Mouse (Mus musculus) myocyte (in vitro differentiated cells): ENCODE results near the gene Herc4. TPM values are rescaled to one million over a fixed set of nuclear protein-coding genes. Genes with fewer than 3 reads are reported as not detected.

Source experiments
- H3K27me3 ChIP-seq: one replicate; pipeline ENCODE4 v1.6.1; 2011; ENCODE audit not compliant: control insufficient read depth, insufficient read depth, insufficient read length
- H3K36me3 ChIP-seq: one replicate; pipeline ENCODE4 v1.6.1; 2011; ENCODE audit not compliant: control insufficient read depth, insufficient read depth
- H3K4me2 ChIP-seq: one replicate; pipeline ENCODE4 v1.6.1; 2011; ENCODE audit warnings: low read depth, control low read depth
- H3K4me3 ChIP-seq: one replicate; pipeline ENCODE4 v1.5.1; 2011; ENCODE audit warnings: mild to moderate bottlenecking, control low read depth, moderate library complexity
- H3K79me2 ChIP-seq: one replicate; pipeline ENCODE4 v1.6.1; 2011; ENCODE audit not compliant: control insufficient read depth, insufficient read depth
- H3ac ChIP-seq: one replicate; pipeline ENCODE4 v1.6.1; 2011; ENCODE audit not compliant: control insufficient read depth, insufficient read length
- CEBPB ChIP-seq: IDR thresholded peaks from 2 replicates; pipeline ENCODE4 v1.6.1; 2011; ENCODE audit warnings: mild to moderate bottlenecking, moderate library complexity; ENCODE audit not compliant: poor library complexity, insufficient read depth, severe bottlenecking
- E2F4 ChIP-seq: IDR thresholded peaks from one replicate; pipeline ENCODE4 v1.6.1; 2011; ENCODE audit warnings: mild to moderate bottlenecking, control low read depth, moderate library complexity; ENCODE audit not compliant: insufficient read depth
- MAX ChIP-seq: IDR thresholded peaks from one replicate; pipeline ENCODE4 v1.6.1; 2011; ENCODE audit warnings: low read depth, mild to moderate bottlenecking, control low read depth
- MYOG ChIP-seq, 3 experiments: IDR thresholded peaks; one replicate each; pipeline ENCODE4 v1.6.1; 2011; ENCODE audit warnings: control low read depth in 2 of 3, low read depth in 2 of 3, mild to moderate bottlenecking in 2 of 3; ENCODE audit not compliant: insufficient read length in 2 of 3, control insufficient read depth in 1 of 3, insufficient read depth in 1 of 3
- POLR2A ChIP-seq: IDR thresholded peaks from one replicate; pipeline ENCODE4 v1.6.1; 2011; ENCODE audit warnings: low read depth, mild to moderate bottlenecking, control low read depth, moderate library complexity; ENCODE audit not compliant: insufficient read length
- REST ChIP-seq: IDR thresholded peaks from one replicate; pipeline ENCODE4 v1.6.1; 2011; ENCODE audit warnings: mild to moderate bottlenecking, control low read depth, moderate library complexity; ENCODE audit not compliant: insufficient read depth, insufficient read length
- SRF ChIP-seq: IDR thresholded peaks from one replicate; pipeline ENCODE4 v1.6.1; 2011; ENCODE audit warnings: low read depth; ENCODE audit not compliant: control insufficient read depth, insufficient read length
- TCF12 ChIP-seq: IDR thresholded peaks from one replicate; pipeline ENCODE4 v1.6.1; 2011; ENCODE audit warnings: mild to moderate bottlenecking, control low read depth; ENCODE audit not compliant: poor library complexity, insufficient read depth, severe bottlenecking
- TCF3 ChIP-seq: IDR thresholded peaks from one replicate; pipeline ENCODE4 v1.6.1; 2011; ENCODE audit warnings: low read depth, control low read depth; ENCODE audit not compliant: insufficient read length
- USF1 ChIP-seq: IDR thresholded peaks from one replicate; pipeline ENCODE4 v1.6.1; 2011; ENCODE audit warnings: low read depth, mild to moderate bottlenecking, control low read depth, moderate library complexity
- polyA plus RNA-seq: library from polyadenylated mRNA; unstranded; fragments of >200 nt; fragmentation: generic; extraction: Trizol; gene quantifications from one replicate; pipeline ENCODE4 v1.2.1, GENCODE M21; 2012; ENCODE audit warnings: missing spikeins

The Herc4 gene
- polyA plus RNA-seq, 1 experiment: 13.6 TPM

GRCm38 (mm10) chr10:63365918-63366455 is 122.4 kb downstream of the Herc4 start:
- no peak overlapping the region for H3K4me2 ChIP-seq
- H3K27me3 ChIP-seq: no peaks in the 10 kb centered on the region
- H3K36me3 ChIP-seq: no peaks in the 10 kb centered on the region
- no peak overlapping the region for H3K4me3 ChIP-seq
- TF ChIP-seq USF1 (no peak), TCF3 (no peak), SRF (no peak), REST (no peak), MAX (no peak), E2F4 (no peak), CEBPB (no peak), POLR2A (no peak)
- no peaks in the 10 kb centered on the region for H3K79me2 ChIP-seq
- no peak overlapping the region for H3ac ChIP-seq

GRCm38 (mm10) chr10:63367386-63367785 is 123.8 kb downstream of the Herc4 start:
- Histone ChIP-seq H3K4me2 (no peak overlapping the region), H3K36me3 (no peaks in the 10 kb centered on the region), H3K4me3 (no peak overlapping the region), H3K79me2 (no peaks in the 10 kb centered on the region), H3K27me3 (no peaks in the 10 kb centered on the region), H3ac (no peak overlapping the region)
- TF ChIP-seq REST (no peak), MYOG (IDR thresholded peaks at IDR 0.05; ENCODE audit: control insufficient read depth in 1 of 3, insufficient read depth in 1 of 3, insufficient read length in 2 of 3, low read depth in 2 of 3) (no peak), TCF12 (no peak)

Other genes starting within 250 kb of the Herc4 start
- 18.1 TPM for gene Hnrnph3, start 219.6 kb upstream of the Herc4 start, polyA plus RNA-seq
- 1.0 TPM for gene Pbld2, start 219.5 kb upstream of the Herc4 start, polyA plus RNA-seq
- gene Pbld1, start 183.6 kb upstream of the Herc4 start, polyA plus RNA-seq: 0.31 TPM
- not detected for gene Atoh7, start 144.2 kb upstream of the Herc4 start, polyA plus RNA-seq
- 7.9 TPM for gene Mypn, start 39.9 kb upstream of the Herc4 start, polyA plus RNA-seq
- gene Sirt1, start 137.9 kb downstream of the Herc4 start, polyA plus RNA-seq: 2.4 TPM
- gene Dnajc12, start 138.6 kb downstream of the Herc4 start, polyA plus RNA-seq: 2.4 TPM
- gene Gm7075, start 178.0 kb downstream of the Herc4 start, polyA plus RNA-seq: not detected
- gene Ctnna3, start 186.3 kb downstream of the Herc4 start, polyA plus RNA-seq: 0.17 TPM